9 mouse cellular contexts compared by ENCODE assay signal in the genomic region with DNA sequence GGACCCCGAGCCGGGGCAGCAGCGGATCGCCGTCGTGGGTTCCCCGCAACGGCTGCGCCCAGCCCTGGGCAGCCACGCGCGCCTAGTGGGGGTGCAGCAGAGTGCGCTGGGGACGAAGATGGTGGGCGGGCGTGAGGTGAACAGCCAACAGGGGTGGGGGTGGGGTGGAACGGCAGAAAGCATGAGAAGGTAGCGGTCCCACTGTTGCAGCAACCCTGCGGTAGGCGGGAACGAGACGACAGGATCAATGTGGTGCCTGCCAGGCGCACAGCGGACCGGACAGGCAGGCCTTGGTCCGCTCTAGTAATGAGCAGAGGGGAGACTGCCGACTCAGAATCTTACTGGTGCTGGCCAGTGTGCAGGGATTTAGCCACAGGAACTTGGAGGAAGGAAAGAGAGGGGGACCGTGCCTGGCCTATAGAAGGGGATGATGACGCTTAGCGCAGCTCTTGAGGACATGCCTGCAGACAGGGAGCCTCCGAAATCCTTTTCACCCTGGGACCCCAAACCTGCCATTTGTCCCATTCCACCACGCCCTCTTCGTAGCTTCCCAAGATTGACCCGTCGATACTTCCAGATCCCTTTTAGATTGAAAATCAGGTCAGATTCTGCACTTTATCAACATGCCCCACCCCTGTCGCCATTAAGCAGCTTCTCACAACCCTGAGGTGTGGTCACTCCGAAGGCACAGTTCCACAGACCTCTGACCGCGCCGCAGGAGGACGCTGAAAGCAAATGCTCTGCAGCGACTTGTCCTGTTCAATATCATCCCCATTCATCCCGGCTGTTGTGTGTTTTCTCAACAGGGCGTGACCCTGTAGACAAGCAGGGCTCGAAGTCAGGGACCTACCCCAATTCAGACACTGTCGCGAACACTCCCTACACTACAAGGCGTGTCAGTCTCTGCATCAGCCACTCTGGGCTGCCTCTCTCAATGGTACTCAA.
DNase-seq lines count a peak whose midpoint lies in the region; ATAC-seq and TF ChIP-seq lines count a peak whose summit lies in the region.
"Had no signal": no experiment of that assay in that cellular context is flagged by ENCODE, and none has a peak within 500 bp of the region (broad histone marks: within the 10 kb centered on the region; RNA-seq: fewer than 3 reads in every experiment).

No protein-coding gene starts in this region.

- peak overlapping the region; percentile 34 for H3K4me3 ChIP-seq in heart, postnatal 0 days (ENCODE audit: low read depth, low read length)
- peak overlapping the region; percentile 52 for H3K4me3 ChIP-seq in forebrain, embryonic 16.5 days (replicated peaks; ENCODE audit: low read length)
- H3K4me3 ChIP-seq in midbrain, embryonic 14.5 days (replicated peaks; ENCODE audit: low read depth, low read length), result peak overlapping the region; percentile 45

- H3K27me3 ChIP-seq in heart, postnatal 0 days (ENCODE audit: control insufficient read depth, insufficient read depth, low read length), result peaks cover 79% of the 10 kb centered on the region
- peaks cover 60% of the 10 kb centered on the region for H3K27me3 ChIP-seq in forebrain, embryonic 16.5 days (replicated peaks; ENCODE audit: control insufficient read depth, insufficient read depth, low read length)
- H3K27me3 ChIP-seq in midbrain, embryonic 14.5 days (ENCODE audit: control insufficient read depth, insufficient read depth, low read length), result peaks cover 76% of the 10 kb centered on the region

- H3K27ac ChIP-seq in heart, postnatal 0 days (ENCODE audit: low read depth), result no peak overlapping the region
- 0 out of 2 replicates have a peak overlapping the region, but pooled peaks have one; percentile 23 for H3K27ac ChIP-seq in forebrain, embryonic 16.5 days (ENCODE audit: low read length)
- peak overlapping the region; percentile 63 for H3K27ac ChIP-seq in midbrain, embryonic 14.5 days (replicated peaks; ENCODE audit: low read depth, low read length)

- WGBS in heart, postnatal 0 days, result 2% methylated on average over 48 of the region's 48 CpGs
- under 1% methylated on average over 48 of the region's 48 CpGs for WGBS in forebrain, embryonic 16.5 days
- under 1% methylated on average over 48 of the region's 48 CpGs for WGBS in midbrain, embryonic 14.5 days

- H3K36me3 ChIP-seq in heart, postnatal 0 days (replicated peaks; ENCODE audit: control insufficient read depth, insufficient read depth, low read length), result no peaks in the 10 kb centered on the region
- no peaks in the 10 kb centered on the region for H3K36me3 ChIP-seq in forebrain, embryonic 16.5 days (ENCODE audit: control insufficient read depth, insufficient read depth)
- no peaks in the 10 kb centered on the region for H3K36me3 ChIP-seq in midbrain, embryonic 14.5 days (ENCODE audit: control insufficient read depth, insufficient read depth, low read length)

- no peak for DNase-seq in heart, postnatal 0 days (ENCODE audit: low spot score)
- no peak for DNase-seq in heart, postnatal 10 days
- DNase-seq in MN1 (ENCODE audit: low spot score), result peak; percentile 71
- peak; percentile 53 for DNase-seq in midbrain, embryonic 14.5 days
- no peak for DNase-seq in kidney, postnatal 10 days

- ATAC-seq in heart, postnatal 0 days (ENCODE audit: insufficient read depth, low read depth), result no peak
- ATAC-seq in forebrain, embryonic 16.5 days, result no peak
- no peak for ATAC-seq in midbrain, embryonic 14.5 days (ENCODE audit: low FRiP score, low TSS enrichment)
- ATAC-seq in granulocyte monocyte progenitor cell, adult 5-6 weeks (replicated peaks; ENCODE audit: poor library complexity, severe bottlenecking), result no peak
- no peak for ATAC-seq in inflammation-experienced regulatory T-cells, adult 6 months
- ATAC-seq: CD4-positive, CD25-positive, alpha-beta regulatory T cell, adult 4 months had no signal

- H3K4me1 ChIP-seq in heart, postnatal 0 days (ENCODE audit: control insufficient read depth, insufficient read depth), result peaks cover 3% of the 10 kb centered on the region; the same call in 1 of the 2 replicates
- H3K4me1 ChIP-seq in forebrain, embryonic 16.5 days (replicated peaks; ENCODE audit: control insufficient read depth, insufficient read depth, low read length), result peaks cover 23% of the 10 kb centered on the region
- H3K4me1 ChIP-seq in midbrain, embryonic 14.5 days (ENCODE audit: control insufficient read depth, insufficient read depth, low read length), result peaks cover 21% of the 10 kb centered on the region; the same call in 1 of the 2 replicates

- intact Hi-C loops in heart, postnatal 10 days (cut with DNase I), result no loop called here

- no peaks in the 10 kb centered on the region for H3K9me3 ChIP-seq in heart, postnatal 0 days (replicated peaks; ENCODE audit: control insufficient read depth, low read length)
- H3K9me3 ChIP-seq in forebrain, embryonic 16.5 days (ENCODE audit: control insufficient read depth, low read length), result no peaks in the 10 kb centered on the region
- H3K9me3 ChIP-seq in midbrain, embryonic 14.5 days (ENCODE audit: control insufficient read depth, low read length), result no peaks in the 10 kb centered on the region

- peak overlapping the region; percentile 55 for H3K4me2 ChIP-seq in heart, postnatal 0 days (ENCODE audit: low read depth, low read length)
- peak overlapping the region; percentile 82 for H3K4me2 ChIP-seq in forebrain, embryonic 16.5 days (ENCODE audit: low read length)
- peak overlapping the region; percentile 83 for H3K4me2 ChIP-seq in midbrain, embryonic 14.5 days (ENCODE audit: low read length)

- no peak for TF ChIP-seq EP300 in heart, postnatal 0 days (IDR thresholded peaks at IDR 0.05; ENCODE audit: low read depth)

- no peak for TF ChIP-seq CTCF in heart, postnatal 0 days (IDR thresholded peaks at IDR 0.05; ENCODE audit: low read depth)

- H3K9ac ChIP-seq in heart, postnatal 0 days (replicated peaks; ENCODE audit: low read depth, low read length), result no peak overlapping the region
- H3K9ac ChIP-seq in forebrain, embryonic 16.5 days (replicated peaks; ENCODE audit: low read depth, low read length), result peak overlapping the region; percentile 67
- peak overlapping the region; percentile 62 for H3K9ac ChIP-seq in midbrain, embryonic 14.5 days (replicated peaks; ENCODE audit: low read length)

Comparison
In these comparisons a context has a peak if more than half of its experiments do, and no peak if none do; other contexts are left out.
1. DNase-seq: peak in MN1 (single experiment) and midbrain, embryonic 14.5 days (single experiment); none in heart, postnatal 0 days (single experiment), heart, postnatal 10 days (0 of 2) and kidney, postnatal 10 days (single experiment).
2. Peak in every context shown above with its lines, with median percentiles within 50 percentile points of each other: H3K4me2 ChIP-seq and H3K4me3 ChIP-seq.